Mouse (Mus musculus) c-Kit-positive CD71-negative TER-119-negative erythroid progenitor cells, embryonic 14.5 days (primary cell): ENCODE data around the gene Gbx1.
A peak's percentile ranks its signal among the peaks of the same experiment; 100 is the strongest.

Experiments used
- DNase-seq: peaks from one replicate; pipeline ENCODE4 v3.0.0-alpha.2; 2013; ENCODE audit warnings: low read depth

Gene Gbx1

GRCm38 (mm10) chr5:24475476-24476241, 51.3 kb downstream of the Gbx1 start:
- DNase-seq = no peak

GRCm38 (mm10) chr5:24474723-24475261, 52.2 kb downstream of the Gbx1 start:
- no peak for DNase-seq

GRCm38 (mm10) chr5:24474025-24474722, 52.8 kb downstream of the Gbx1 start:
- DNase-seq = no peak

- DNase-seq = no peak
Observed at GRCm38 (mm10) chr5:24472884-24473619, 54.0 kb downstream of the Gbx1 start.

- peak; percentile 70 for DNase-seq
Observed at GRCm38 (mm10) chr5:24470600-24470999, 56.4 kb downstream of the Gbx1 start.

GRCm38 (mm10) chr5:24466762-24467161, 60.2 kb downstream of the Gbx1 start:
- DNase-seq = no peak

- DNase-seq = no peak
Observed at GRCm38 (mm10) chr5:24455613-24456012, 71.4 kb downstream of the Gbx1 start.

- DNase-seq = no peak
Observed at GRCm38 (mm10) chr5:24455076-24455475, 71.9 kb downstream of the Gbx1 start.

- no peak for DNase-seq
Observed at GRCm38 (mm10) chr5:24453985-24454303, 73.1 kb downstream of the Gbx1 start.

- DNase-seq = no peak
Observed at GRCm38 (mm10) chr5:24453283-24453984, 73.6 kb downstream of the Gbx1 start.
